Mouse (Mus musculus) heart, adult 18-20 months (tissue): ENCODE data around the gene Gpr45. TPM values are rescaled to one million over a fixed set of nuclear protein-coding genes. Genes with fewer than 3 reads are reported as not detected.
"Not testable (repeated sequence)": the region's sequence is repeated elsewhere in the genome, so short reads cannot be mapped to it uniquely, and the experiment has no call there.

Source experiments
- DNase-seq, 2 experiments: peaks; one replicate each; pipeline ENCODE4 v3.0.0; 2021 to 2022; ENCODE audit warnings: mixed read lengths in 1 of 2
- long read RNA-seq, 2 experiments: library from polyadenylated mRNA; stranded (forward); transcript quantifications; one replicate each; pipeline ENCODE4 v2.0.0; 2021
- total RNA-seq, 2 experiments: library from RNA; stranded (reverse); gene quantifications; 2 replicates each; pipeline ENCODE4 v1.2.3; 2021

Gene Gpr45
- not detected for total RNA-seq
- long read RNA-seq, experiment 1 = 0 reads
- long read RNA-seq, experiment 2 = 0 reads

DNA sequence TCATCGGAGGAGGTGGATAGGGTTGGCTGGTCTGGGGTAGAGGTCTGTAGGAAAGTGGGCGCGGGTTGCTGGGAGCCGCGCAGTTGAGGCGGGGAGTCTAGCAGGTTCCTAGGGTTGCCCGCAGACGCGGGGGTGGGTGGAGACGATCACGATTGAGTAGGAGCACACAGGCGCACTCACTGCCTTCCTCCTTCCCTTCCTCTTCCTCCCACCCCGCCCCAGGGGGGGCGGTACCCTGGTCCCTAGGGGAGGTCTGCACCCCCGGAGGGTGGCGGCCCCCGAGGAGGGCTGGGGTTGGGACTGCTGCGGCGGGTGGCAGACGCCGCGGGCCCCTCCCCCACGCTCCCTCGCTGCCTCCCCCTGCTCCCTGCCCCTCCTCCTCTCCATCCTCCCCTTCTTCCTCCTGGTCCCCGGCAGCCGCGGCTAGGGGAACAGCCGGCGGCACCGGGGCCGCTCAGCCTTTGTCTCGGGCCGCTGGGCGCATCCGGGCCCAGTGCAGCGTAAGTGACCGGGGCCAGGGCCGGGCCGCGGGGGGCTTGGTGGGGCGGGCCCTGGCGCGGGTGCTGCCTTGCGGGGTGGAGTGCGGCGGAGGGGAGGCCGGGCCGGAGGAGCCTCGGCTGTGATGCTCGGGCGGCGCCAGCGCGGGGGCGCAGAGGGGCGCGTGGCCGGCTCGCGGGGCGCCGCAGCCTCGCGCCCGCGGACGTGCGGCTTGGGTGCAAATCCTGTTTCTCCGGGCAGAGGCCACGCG, at the start of gene Gpr45:
Gpr45 (plus strand) TSS at position 139 of the 748 bp plus-strand sequence.
- DNase-seq = peak; percentile 16 to 30

DNA sequence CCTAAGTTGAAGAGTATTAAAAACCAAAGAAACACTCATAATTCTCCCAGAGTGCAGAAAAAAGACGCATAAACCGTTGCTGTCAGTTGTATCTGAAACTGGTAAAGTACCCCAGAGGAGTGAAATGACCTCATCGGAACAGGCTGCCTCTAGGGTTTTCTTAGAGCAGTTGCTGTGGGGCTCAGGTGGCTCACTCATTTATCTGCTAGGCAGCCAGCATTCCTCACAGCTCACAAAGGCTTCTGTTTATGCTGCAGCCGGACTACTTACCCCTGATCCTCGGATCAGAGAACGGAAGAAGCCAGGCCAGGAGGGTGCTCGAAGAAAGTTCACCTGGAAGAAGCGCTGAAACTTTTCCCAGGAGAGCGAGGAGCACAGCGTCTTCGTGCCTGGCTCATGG, 47.5 kb upstream of the Gpr45 start:
- DNase-seq = no peak

DNA sequence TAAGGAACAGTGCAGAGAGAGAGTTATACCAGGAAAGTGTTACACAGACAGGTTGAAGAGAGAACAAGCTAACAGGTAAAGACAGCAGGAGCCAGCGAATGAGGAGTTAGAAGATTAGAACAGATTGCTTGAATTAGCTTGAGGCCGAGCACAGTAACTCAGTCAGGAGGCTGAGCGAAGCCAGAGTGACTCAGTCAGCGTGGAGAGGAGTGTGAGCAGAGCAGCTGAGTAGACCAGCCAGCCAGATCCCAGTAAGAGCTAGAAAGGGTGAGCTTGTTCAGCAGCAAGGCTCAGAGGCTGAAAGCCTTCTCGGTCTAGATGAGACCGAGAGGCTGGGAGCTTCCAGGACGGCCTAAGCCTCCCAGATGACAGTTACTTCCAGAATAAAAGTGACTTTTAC, 46.0 kb upstream of the Gpr45 start:
- DNase-seq = no peak

DNA sequence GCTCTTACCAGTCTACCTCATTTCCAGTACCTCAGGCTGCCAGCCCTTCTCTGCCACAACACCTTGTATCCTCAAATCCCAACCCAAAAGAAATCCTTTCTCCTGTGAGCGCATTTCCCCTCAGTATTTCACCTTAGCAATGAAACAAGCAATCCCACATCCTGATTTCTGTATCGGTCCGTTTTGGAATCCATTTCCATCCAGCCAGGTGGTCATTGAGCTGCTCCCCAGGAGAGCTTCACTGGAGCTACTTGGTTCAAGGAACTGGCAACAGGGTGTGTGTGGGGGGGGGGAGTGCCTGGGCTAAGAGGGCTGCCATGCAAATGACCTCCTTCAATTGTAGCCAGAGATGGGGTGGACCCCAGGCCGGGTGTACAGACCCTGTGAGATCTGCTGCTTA, 45.5 kb upstream of the Gpr45 start:
- no peak for DNase-seq

DNA sequence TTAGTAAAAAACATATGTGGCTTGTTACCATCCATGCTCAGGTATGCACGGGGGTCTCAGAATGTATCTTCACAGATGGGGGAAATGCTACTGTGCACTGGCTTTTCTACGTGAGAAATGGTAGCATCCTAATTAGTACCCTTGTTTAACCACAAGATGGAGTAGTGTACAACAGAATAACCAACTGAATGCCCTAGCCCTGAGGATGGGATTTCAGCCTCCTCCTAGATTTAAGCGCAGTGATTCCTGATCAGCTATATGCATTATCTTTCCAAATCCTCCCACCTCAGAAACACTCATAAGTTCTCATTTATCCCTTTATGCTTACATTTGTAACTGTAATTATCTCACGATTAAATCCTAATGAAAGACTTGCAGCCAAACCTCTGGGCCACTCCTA, 37.6 kb upstream of the Gpr45 start:
- DNase-seq = peak in 1 of 2 experiments; percentile 18

DNA sequence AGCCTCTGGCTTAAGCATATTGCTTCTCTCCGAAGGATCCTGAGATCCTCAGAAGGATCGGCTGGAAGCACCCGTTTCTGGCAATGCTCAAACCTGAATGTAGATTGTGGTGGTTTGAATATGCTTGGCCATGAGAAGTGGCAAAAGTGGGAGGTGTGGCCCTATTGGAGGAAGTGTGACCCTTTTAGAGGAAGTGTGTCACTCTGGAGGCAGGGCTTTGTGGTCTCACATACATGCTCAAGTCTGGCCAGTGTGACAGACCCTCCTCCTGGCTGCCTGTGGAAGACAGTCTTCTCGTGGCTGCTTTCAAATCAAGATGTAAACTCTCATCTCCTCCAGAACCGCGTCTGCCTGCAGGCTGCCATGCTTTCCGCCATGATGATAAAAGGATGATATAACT, 36.0 kb upstream of the Gpr45 start:
- no peak for DNase-seq

DNA sequence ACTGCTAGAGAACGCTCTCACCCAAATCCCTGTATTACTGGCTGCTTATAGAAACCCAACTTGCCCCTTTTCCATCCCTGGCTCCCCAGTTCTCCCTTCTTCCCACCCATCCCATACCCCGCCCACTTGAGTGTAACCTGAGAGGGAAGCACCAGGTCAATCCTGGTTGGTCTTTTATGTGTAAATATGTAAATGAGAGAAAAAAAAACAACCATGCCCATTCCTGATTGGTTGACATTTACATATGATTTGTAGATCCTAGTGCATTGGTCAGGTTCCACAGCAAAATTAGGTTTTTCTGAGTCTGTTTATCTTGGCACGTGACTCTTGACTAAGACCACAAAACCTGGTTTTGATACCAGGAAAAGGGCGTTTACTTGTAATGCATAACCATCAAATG, 34.8 kb upstream of the Gpr45 start:
- no peak for DNase-seq

DNA sequence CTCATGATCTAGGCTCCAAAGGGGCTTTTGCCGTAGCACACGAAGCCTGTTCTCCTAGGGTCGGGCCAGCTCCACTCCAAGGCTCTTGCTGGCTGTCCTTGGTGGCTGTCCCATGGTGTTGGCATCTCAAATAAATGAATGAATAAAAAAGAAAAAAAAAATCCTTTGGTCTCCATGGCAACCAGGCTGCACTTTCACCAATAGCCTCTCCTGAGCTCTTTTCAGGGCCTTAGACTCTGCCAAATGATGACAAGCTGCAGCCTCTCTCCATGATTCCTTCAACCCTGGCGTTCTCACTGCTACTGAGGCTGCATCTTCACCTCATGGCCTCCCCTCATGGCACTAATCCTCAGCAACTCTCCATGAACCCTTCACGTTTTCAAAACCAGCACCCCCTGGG, 28.7 kb upstream of the Gpr45 start:
- DNase-seq = no peak

DNA sequence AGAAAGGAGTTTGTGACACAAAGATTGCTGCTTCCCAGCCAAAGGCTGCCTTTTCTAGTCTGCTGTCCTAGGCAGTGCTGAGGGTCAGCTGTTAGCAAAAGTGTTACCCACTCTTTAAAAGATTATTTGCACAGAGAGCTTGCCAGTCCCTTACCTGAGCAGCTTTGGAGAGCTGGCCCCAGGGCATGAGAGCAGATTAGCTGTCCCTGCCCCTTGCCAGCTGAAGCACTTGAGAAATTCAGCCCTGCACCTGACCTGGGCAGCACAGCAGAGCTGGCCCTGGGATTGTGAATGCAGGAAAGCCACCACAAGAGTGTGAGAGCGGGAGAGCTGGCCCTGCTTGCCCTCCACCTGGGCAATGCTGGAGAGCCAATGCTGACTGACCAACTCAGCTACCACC, 19.1 kb upstream of the Gpr45 start:
- no peak for DNase-seq

DNA sequence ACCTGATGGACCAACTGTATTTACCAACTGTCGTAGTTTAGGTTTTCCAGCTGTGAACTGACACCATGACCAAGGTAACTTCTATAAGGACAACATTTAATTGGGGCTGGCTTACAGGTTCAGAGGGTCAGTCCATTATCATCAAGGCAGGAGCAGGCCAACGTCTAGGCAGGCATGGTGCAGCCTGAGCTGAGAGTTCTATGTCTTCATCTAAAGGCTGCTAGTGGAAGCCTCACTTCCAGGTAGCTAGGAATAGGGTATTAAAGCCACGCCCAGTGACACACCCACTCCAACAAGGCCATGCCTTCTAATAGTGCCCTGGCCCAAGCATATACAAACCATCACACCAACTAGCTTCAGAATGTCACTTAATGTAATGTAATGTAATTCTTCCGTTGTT, 4.2 kb upstream of the Gpr45 start:
- no peak for DNase-seq

DNA sequence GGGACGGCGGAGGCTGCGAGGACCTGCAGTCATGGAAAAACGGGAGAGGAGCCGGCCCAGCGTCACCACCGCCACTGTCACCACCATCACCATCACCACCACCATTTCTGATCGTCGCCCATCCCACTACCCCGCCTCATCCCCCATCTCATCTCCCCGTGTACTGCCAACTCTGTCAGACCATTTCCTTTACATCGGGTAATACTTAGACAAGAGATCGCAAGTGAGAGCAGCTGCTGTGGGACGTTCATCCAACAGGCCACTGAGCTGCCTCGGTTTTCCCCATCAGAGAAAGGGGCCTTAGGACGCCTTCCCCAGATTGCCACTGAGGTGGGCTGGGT, 780 bp downstream of the Gpr45 start:
- no peak for DNase-seq

DNA sequence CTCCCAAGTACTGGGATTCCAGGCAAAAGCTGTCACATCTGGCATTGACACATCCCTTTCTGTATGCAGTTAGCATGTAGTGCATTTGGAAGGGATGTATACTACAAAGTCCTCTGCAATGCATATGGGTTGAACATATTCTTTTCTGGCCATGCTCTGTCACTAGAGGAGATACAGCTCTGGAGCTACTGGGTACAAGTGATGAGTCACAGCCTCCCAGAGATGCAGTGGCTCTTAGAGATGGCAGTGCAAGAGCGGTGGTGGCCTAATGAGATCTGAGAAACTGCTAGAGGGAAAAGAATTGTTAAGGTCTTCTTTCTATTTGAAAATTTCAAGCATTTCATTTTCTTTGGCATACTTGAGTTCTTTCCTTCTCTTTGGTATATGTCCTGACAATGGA, 4.2 kb downstream of the Gpr45 start:
- no peak for DNase-seq

DNA sequence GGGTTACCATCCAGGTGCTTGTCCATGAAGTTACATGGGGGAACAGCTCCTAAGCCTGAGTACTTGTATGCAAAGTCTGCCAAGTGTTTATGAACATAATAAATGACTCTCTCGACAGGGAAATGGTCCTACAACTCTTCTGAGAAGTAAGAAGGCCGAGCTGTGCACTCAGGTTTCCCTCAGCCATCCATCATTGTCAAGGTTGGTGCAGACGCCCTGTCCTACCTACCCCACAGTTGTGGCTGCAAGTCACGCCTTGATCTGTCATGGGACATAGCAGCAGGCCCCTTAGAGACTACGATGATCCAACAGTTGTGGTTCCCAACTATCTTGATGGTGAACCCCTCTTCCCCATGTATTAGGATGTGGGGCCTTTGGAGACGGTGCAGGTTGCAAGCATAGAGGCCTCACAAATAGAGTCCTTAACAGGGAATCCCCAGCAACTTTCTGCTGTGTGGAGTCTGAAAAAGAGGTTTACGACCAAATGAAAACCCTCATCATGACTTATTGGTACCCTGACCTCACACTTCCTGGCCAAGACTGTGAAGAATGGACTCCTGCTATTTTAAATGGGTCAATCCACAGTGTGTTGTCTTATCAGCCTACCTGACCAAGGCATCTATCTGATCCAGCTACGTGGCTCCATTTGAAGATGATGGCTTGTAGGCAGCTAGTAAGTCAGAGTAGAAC, 30.6 kb downstream of the Gpr45 start:
- DNase-seq = no peak

DNA sequence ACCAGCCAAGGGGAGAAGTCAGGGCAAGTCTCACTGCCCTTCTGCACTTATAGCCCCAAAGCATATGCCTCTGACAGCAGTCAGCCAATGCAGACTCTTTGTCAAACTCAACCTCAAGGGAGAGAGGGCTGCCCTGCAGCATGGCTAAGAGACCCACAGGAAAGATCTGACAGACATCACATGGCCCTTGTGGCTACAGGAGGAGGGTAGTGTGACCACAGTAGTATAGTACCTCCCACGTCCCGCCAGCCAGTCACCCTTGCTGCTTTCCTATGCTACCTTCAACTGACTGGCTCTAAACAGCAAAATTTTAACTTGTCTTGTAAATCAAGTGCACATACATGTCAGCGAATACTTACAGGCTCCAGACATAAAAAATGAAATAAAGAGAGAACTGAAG, 31.4 kb downstream of the Gpr45 start:
- DNase-seq = no peak

DNA sequence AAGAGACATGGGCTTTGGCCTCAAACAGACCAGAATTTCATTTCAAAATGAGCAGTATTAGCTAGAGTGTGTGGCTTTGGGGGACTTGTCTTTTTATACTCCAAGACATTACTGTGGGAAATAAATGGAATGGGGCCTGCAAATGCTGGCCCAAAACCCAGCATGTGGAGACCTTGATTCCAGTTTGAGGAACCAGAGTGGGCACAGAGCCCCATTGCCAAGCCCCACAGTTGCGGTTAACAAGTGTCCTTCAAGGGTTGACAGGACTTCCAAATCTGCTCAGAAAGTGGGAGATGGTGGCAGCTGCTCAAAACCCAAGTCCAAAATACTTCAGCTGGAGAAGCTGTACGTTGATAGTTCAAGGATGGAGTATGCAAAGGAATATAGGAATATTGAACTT, 36.3 kb downstream of the Gpr45 start:
- DNase-seq = no peak

DNA sequence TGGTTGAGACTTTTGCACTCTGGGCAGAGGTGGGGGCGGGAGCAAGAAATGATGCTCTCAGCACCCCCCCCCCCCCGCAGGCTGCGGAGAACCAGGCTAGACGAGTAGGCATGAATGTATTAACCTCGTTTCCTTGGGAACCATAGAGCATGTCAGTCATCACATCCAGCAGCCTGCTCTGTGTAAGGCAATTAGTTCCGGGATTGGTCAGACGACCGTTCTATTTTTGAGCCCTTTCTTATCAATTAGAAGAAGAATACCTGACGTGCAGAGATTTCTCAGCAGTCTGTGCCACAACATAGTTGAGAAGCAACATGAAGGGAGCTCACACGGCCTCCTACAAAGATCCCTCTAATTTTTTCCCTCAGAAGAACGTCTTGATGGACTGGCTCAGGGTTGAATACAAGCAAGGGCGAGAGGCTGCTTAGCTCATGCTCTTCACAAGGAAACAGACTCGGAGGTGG, 53.4 kb downstream of the Gpr45 start:
- no peak for DNase-seq

DNA sequence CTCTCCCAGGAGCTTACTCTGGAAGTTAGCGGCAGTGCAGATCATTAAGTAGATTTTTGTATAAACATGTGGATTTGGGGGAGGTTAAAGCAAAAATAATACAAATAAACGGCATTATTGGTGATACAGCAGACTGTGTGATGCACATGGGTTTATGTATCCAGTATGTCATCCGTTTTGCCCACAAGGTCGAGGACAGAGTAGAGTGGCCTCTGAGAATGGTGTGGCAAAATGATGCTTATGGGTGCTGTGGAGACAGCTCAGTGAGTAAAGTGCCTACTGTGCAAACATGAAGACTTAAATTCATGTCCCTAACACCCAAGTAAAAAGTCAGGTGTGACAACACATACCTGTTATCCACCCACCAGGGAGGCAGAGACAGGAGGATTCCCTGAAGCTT, 53.9 kb downstream of the Gpr45 start:
- no peak for DNase-seq

DNA sequence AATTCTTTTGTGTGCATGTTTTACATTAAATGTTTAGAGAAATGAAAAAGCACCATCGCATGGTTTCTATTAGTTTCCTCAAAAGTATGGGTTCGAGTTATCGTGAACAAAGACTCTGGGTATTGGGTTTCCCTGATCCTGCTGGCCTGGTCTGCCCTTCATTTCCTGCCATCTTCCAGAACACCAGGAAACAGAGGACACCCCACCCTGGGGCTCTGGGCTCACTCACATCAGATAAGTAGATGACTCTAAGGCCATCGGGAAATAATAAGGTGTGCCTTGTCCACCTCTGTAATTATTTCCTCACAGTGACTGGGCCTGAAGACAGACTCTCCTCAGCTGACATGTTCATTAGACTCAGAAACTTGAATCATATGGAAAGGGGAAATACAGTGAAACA, 57.8 kb downstream of the Gpr45 start:
- DNase-seq = no peak

DNA sequence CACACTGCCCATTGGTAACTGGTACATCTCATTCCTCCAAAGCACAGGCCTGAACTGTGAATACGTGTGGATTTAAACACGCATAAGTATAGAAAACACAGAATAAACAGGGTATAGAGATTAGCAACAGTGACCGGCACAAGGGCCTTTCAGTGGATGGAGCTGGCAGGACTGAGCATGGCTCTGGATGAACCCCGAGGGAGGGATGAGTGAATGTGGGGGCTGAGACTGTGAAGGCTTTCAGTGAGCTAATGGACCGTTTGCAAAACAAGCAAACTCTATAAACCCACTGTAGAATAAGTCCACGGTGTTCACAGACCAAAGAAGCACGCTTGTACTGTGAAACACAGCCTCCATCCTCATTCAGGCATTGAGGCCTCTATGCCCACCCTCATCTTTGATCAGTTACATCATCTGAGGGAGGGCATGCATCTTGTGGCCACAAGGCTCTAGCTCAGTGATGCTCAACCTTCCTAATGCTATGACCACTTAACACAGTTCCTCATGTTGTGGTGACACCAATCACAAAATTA, 62.5 kb downstream of the Gpr45 start:
- DNase-seq = not testable (repeated sequence)

DNA sequence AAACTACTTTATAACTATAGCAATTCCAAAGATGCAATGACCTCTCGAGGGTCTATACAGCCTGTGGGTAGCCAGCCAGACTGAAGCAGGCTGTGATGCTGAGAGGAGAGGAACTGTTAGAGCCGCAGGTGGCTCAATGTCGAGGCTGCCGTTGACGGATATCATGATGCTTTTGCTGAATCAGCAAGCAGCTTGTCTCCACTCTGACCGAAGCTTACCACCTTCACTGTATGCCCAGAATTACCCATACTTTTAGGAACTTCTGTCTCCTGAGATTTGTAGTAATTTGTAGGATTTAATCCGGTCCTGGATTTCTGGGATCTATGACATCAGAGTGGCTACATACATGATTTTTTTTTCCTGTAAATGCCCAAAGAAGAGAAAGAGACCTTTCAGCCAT, 83.3 kb downstream of the Gpr45 start:
- DNase-seq = no peak

DNA sequence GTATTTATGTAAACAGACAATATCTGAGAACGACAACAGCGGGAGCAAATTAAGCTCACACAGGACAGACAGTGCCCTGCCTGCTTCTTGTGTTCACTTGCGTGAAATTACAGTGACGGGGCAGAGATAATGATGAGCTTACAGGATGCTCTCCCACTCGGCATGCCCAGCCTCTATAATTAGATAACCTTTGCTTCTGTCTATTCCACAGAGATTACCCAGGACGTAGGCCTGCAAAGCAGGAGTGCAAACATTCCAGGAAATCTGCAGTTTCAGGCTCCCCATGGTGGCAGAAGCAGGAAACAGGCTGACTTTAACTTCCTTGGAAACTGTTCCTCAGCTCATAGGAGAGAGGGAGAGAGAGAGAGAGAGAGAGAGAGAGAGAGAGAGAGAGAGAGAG, 89.6 kb downstream of the Gpr45 start:
- no peak for DNase-seq

DNA sequence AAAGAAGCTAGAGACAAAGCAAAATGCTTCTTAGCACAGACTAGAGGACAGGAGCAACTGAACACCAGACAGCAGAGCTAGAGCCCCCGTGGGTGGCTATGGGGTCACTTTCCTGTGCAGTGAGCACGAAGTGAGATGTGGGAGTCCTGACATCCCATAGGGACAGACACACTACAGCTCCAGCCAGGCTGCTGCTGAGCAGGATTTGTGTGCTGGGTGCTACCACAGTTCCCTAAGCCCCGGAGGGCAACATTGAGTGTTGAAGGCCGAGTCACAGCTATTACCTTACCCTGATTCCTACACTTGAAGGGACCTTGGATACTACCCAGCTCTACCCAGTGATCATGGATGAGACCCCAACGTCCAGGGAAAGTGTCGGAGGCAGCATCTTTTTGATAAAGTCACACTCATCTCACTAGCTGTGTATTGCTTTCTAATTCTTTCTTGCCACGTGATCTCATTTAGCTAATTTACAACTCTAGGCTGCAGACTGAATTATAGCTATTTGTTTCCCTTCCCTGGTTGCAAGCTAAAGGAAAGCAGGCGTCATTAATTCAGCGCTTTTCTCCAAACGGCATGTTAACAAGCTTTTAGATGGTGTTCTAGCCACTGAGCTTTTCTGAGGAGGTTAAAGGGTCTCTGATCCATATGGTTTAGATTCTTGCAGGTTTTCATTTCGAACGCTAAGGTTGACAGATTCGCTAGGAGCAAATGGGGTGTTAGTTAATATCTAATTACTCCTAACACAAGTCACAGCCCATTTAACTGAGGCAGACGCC, 92.7 kb downstream of the Gpr45 start:
- no peak for DNase-seq

DNA sequence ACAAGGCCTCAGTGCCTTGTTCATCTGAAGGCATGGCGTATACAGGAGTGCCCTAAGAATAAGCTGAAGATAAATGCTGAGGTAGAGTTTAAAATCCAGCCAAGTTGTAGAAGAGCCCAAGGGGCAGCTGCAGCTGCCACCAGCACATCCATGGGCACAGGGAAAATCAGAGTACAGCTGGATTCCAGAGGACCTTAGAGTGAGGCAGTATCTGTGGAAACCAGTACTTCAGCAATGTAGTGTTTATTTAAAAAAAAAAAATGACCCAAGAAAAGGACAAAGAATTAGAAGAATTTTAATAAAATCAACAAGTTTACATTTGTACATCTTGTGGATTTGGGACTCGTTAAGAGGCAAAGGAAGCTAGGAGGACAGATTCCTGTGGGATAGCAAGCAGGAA, 94.3 kb downstream of the Gpr45 start:
- DNase-seq = no peak
